Mouse (Mus musculus): ENCODE data around the gene Rbm7. TPM values are rescaled to one million over a fixed set of nuclear protein-coding genes. Genes with fewer than 3 reads are reported as not detected.

Gene Rbm7
- polyA plus RNA-seq, 1 experiment from 2014 or later = 128 TPM

- no peak for ATAC-seq (ENCODE audit: insufficient number of reproducible peaks, insufficient read depth, low FRiP score, low TSS enrichment, low read depth)
- Histone ChIP-seq H3K4me3 (replicated peaks) (no peak overlapping the region), H3K9ac (replicated peaks) (no peak overlapping the region), H3K36me3 (no peaks in the 10 kb centered on the region), H3K27ac (no peak overlapping the region), H3K4me1 (replicated peaks) (no peaks in the 10 kb centered on the region), H3K4me2 (no peak overlapping the region), H3K27me3 (no peaks in the 10 kb centered on the region), H3K9me3 (no peaks in the 10 kb centered on the region)
- WGBS = 87% methylated on average over 5 of the region's 5 CpGs
These were observed 35.7 kb downstream of the Rbm7 start for GRCm38 (mm10) chr9:48459391-48459790.

- Histone ChIP-seq H3K27ac (no peak overlapping the region), H3K9me3 (no peaks in the 10 kb centered on the region), H3K4me1 (replicated peaks) (no peaks in the 10 kb centered on the region), H3K27me3 (no peaks in the 10 kb centered on the region), H3K36me3 (no peaks in the 10 kb centered on the region), H3K9ac (replicated peaks) (no peak overlapping the region), H3K4me2 (no peak overlapping the region), H3K4me3 (replicated peaks) (no peak overlapping the region)
- WGBS = 66% methylated on average over 3 of the region's 3 CpGs
- ATAC-seq (ENCODE audit: insufficient number of reproducible peaks, insufficient read depth, low FRiP score, low TSS enrichment, low read depth) = no peak
These were observed 36.2 kb downstream of the Rbm7 start for GRCm38 (mm10) chr9:48458879-48459278.

GRCm38 (mm10) chr9:48455961-48456360 is 39.1 kb downstream of the Rbm7 start:
- H3K27me3 ChIP-seq = no peaks in the 10 kb centered on the region
- H3K4me3 ChIP-seq (replicated peaks) = no peak overlapping the region
- no peak overlapping the region for H3K27ac ChIP-seq
- no peak overlapping the region for H3K9ac ChIP-seq (replicated peaks)
- no peak for ATAC-seq (ENCODE audit: insufficient number of reproducible peaks, insufficient read depth, low FRiP score, low TSS enrichment, low read depth)
- no peaks in the 10 kb centered on the region for H3K36me3 ChIP-seq
- no peaks in the 10 kb centered on the region for H3K9me3 ChIP-seq
- 87% methylated on average over 3 of the region's 3 CpGs for WGBS
- no peaks in the 10 kb centered on the region for H3K4me1 ChIP-seq (replicated peaks)
- no peak overlapping the region for H3K4me2 ChIP-seq

- H3K4me3 ChIP-seq (replicated peaks) = no peak overlapping the region
- H3K4me1 ChIP-seq (replicated peaks) = no peaks in the 10 kb centered on the region
- H3K27me3 ChIP-seq = no peaks in the 10 kb centered on the region
- no peak for ATAC-seq (ENCODE audit: insufficient number of reproducible peaks, insufficient read depth, low FRiP score, low TSS enrichment, low read depth)
- H3K9ac ChIP-seq (replicated peaks) = no peak overlapping the region
- H3K4me2 ChIP-seq = no peak overlapping the region
- 87% methylated on average over 17 of the region's 17 CpGs for WGBS
- H3K36me3 ChIP-seq = no peaks in the 10 kb centered on the region
- no peaks in the 10 kb centered on the region for H3K9me3 ChIP-seq
- H3K27ac ChIP-seq = no peak overlapping the region
These were observed 45.0 kb downstream of the Rbm7 start for GRCm38 (mm10) chr9:48450066-48450465.

- ATAC-seq (ENCODE audit: insufficient number of reproducible peaks, insufficient read depth, low FRiP score, low TSS enrichment, low read depth) = no peak
- H3K9me3 ChIP-seq = no peaks in the 10 kb centered on the region
- WGBS = 39% methylated on average over 5 of the region's 5 CpGs
- H3K9ac ChIP-seq (replicated peaks) = no peak overlapping the region
- H3K36me3 ChIP-seq = no peaks in the 10 kb centered on the region
- no peak overlapping the region for H3K4me3 ChIP-seq (replicated peaks)
- no peaks in the 10 kb centered on the region for H3K4me1 ChIP-seq (replicated peaks)
- H3K4me2 ChIP-seq = no peak overlapping the region
- no peaks in the 10 kb centered on the region for H3K27me3 ChIP-seq
- no peak overlapping the region for H3K27ac ChIP-seq
These were observed 47.3 kb downstream of the Rbm7 start for GRCm38 (mm10) chr9:48447783-48448209.

GRCm38 (mm10) chr9:48444821-48445220 is 50.3 kb downstream of the Rbm7 start:
- no peak overlapping the region for H3K4me2 ChIP-seq
- H3K27ac ChIP-seq = no peak overlapping the region
- H3K4me3 ChIP-seq (replicated peaks) = no peak overlapping the region
- H3K9me3 ChIP-seq = no peaks in the 10 kb centered on the region
- no peaks in the 10 kb centered on the region for H3K27me3 ChIP-seq
- H3K4me1 ChIP-seq (replicated peaks) = no peaks in the 10 kb centered on the region
- H3K36me3 ChIP-seq = no peaks in the 10 kb centered on the region
- ATAC-seq (ENCODE audit: insufficient number of reproducible peaks, insufficient read depth, low FRiP score, low TSS enrichment, low read depth) = no peak
- 79% methylated on average over 2 of the region's 2 CpGs for WGBS
- H3K9ac ChIP-seq (replicated peaks) = no peak overlapping the region

- Histone ChIP-seq H3K4me3 (replicated peaks) (no peak overlapping the region), H3K36me3 (no peaks in the 10 kb centered on the region), H3K9ac (replicated peaks) (no peak overlapping the region), H3K4me2 (no peak overlapping the region), H3K9me3 (no peaks in the 10 kb centered on the region), H3K27me3 (no peaks in the 10 kb centered on the region), H3K4me1 (replicated peaks) (no peaks in the 10 kb centered on the region), H3K27ac (no peak overlapping the region)
- no peak for ATAC-seq (ENCODE audit: insufficient number of reproducible peaks, insufficient read depth, low FRiP score, low TSS enrichment, low read depth)
- 90% methylated on average over 1 of the region's 1 CpGs for WGBS
These were observed 51.2 kb downstream of the Rbm7 start for GRCm38 (mm10) chr9:48443873-48444272.

Small RNAs within 50 kb of the gene (microRNA-seq; reads per million reads assigned to microRNA genes)
- not detected for gene Gm23653

Other genes starting within 250 kb of the Rbm7 start
- gene Nxpe2, start 141.8 kb downstream of the Rbm7 start, polyA plus RNA-seq (2016; fragmentation: Nextera tagmentation; extraction: Ambion mirVana) = 0.50 and 1.1 TPM in 2 replicates
- 93.8 and 99.3 TPM in 2 replicates for gene Rexo2, start 14.7 kb downstream of the Rbm7 start, polyA plus RNA-seq (2016; fragmentation: Nextera tagmentation; extraction: Ambion mirVana)
- 37.4 and 39.9 TPM in 2 replicates for gene Gm5617, start 143 bp upstream of the Rbm7 start, polyA plus RNA-seq (2016; fragmentation: Nextera tagmentation; extraction: Ambion mirVana)
- gene Nnmt, start 109.9 kb upstream of the Rbm7 start, polyA plus RNA-seq (2016; fragmentation: Nextera tagmentation; extraction: Ambion mirVana) = 1.9 and 2.0 TPM in 2 replicates

Measured in limb, embryonic 12.5 days (tissue).